Mouse (Mus musculus): Measurements from ENCODE around the gene B4galt5. TPM values are rescaled to one million over a fixed set of nuclear protein-coding genes. Genes with fewer than 3 reads are reported as not detected.

Gene B4galt5
- total and polyA plus RNA-seq, 3 experiments = 12.5 to 17.6 (median 13.5) TPM

- Histone ChIP-seq H3K36me3 (replicated peaks in 1 of 2; ENCODE audit: control insufficient read depth in 1 of 2, insufficient read depth in 1 of 2, low read length in 1 of 2) (no peaks in the 10 kb centered on the region), H3K4me1 (ENCODE audit: control insufficient read depth in 1 of 2, insufficient read depth in 2 of 2) (peaks cover 5 to 16% of the 10 kb centered on the region in 2 experiments; a peak in 3 of 4 replicates), H3K27me3 (replicated peaks) (peaks cover 11% of the 10 kb centered on the region), H3K27ac (ENCODE audit: insufficient read depth, low read depth) (no peak overlapping the region), H3K9me3 (replicated peaks; ENCODE audit: low read length) (no peaks in the 10 kb centered on the region), H3K4me2 (ENCODE audit: insufficient read depth, low read depth, poor library complexity, severe bottlenecking) (peak overlapping the region; percentile 0; the same call in 1 of the 2 replicates), H3K4me3 (replicated peaks in 1 of 3; ENCODE audit: low read depth in 2 of 3, low read length in 2 of 3, poor library complexity in 1 of 3) (no peak overlapping the region), H3K9ac (ENCODE audit: insufficient read depth, low read depth) (no peak overlapping the region), H3K79me2 (replicated peaks; ENCODE audit: control insufficient read depth, extremely low read depth, insufficient read depth, poor library complexity, severe bottlenecking) (no peaks in the 10 kb centered on the region)
- in situ Hi-C loops (cut with MboI; ENCODE audit: low pct_ligation_motif_present, low pct_unique_long_range_greater_than_20kb, low sequenced_read_pairs) = loop anchor here (25.0 kb wide), 1 partner anchor 131 kb away; the partner anchor contains the start of gene Slc9a8
- dilution Hi-C loops (cut with MboI; ENCODE audit: extremely low pct_ligation_motif_present, extremely low pct_unique_long_range_greater_than_20kb, low sequenced_read_pairs) = no loop called here
- no peak for TF ChIP-seq ZNF384 (IDR thresholded peaks at IDR 0.05; ENCODE audit: low read depth, low read length)
- TF ChIP-seq GABPA (IDR thresholded peaks at IDR 0.05; ENCODE audit: insufficient replicate concordance, low read depth, low read length) = no peak
- TF ChIP-seq PAX5 (IDR thresholded peaks at IDR 0.05; ENCODE audit: low read length) = no peak
- peak; percentile 11; the same call in 1 of the 2 replicates for TF ChIP-seq MAX (IDR thresholded peaks at IDR 0.05; ENCODE audit: low read length)
- no peak for TF ChIP-seq USF1 (IDR thresholded peaks at IDR 0.05; ENCODE audit: low read depth, low read length)
- no peak for TF ChIP-seq SMC3 (IDR thresholded peaks at IDR 0.05; ENCODE audit: low read depth, low read length)
- 0 out of 2 replicates have a peak, but pooled peaks have one; percentile 10 for TF ChIP-seq ELF1 (IDR thresholded peaks at IDR 0.05; ENCODE audit: low read depth, low read length)
- TF ChIP-seq NRF1 (IDR thresholded peaks at IDR 0.05; ENCODE audit: low read depth, low read length) = no peak
- TF ChIP-seq NELFE (IDR thresholded peaks at IDR 0.05; ENCODE audit: low read depth, low read length) = 0 out of 2 replicates have a peak, but pooled peaks have one; percentile 48
- no peak for DNase-seq (ENCODE audit: extremely low read depth)
These were observed 68.0 kb downstream of the B4galt5 start for GRCm38 (mm10) chr2:167280986-167281310.

DNA sequence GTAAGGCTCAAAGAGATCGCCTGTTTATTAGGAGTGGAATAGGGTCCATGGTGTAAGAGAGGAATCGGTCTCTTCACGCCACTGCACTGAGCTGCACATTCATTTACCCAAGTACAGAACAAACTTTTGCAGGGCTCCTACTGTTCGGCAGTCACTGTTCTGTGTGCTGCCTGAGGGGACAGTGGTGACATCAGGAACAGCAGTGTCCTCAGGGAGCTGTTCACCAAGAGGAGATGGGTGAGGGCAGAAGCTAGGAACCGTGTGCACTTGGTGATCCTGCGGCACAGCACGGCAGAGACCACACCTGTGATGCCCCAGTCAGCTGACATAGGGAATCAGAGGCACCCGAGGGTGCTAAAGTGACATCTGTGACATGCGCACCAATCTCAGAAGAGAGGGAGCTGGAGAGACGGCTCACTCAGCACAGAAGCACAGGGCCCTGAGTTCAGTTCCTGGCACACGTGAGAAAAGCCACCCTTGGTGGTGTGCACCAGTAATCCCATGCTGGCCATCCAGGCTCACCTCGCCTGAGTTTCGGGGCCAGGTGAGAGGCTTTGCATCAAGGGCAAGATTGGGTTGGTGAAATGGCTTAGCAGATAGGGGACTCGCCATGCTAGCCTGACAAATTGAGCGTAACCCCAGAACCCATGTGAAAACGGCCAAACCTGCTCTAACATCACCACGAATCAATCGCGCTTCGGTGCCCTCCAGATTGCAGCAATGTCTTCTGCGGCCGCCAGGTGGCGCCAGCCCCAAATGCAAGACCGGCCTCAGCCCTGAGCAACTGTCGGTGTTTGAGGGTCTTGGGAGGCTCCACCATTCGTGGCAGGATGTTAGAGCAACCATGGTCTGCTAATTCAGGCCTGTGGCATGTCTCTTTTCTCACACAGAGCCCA is 68.6 kb downstream of the B4galt5 start:
- Histone ChIP-seq H3K27me3 (replicated peaks) (peaks cover 11% of the 10 kb centered on the region), H3K4me2 (ENCODE audit: insufficient read depth, low read depth, poor library complexity, severe bottlenecking) (peak overlapping the region; percentile 1; the same call in 1 of the 2 replicates)
- dilution Hi-C loops (cut with MboI; ENCODE audit: extremely low pct_ligation_motif_present, extremely low pct_unique_long_range_greater_than_20kb, low sequenced_read_pairs) = no loop called here

More for the DNA sequence above, 68.6 kb downstream of the B4galt5 start:
- no peaks in the 10 kb centered on the region for H3K79me2 ChIP-seq (replicated peaks; ENCODE audit: control insufficient read depth, extremely low read depth, insufficient read depth, poor library complexity, severe bottlenecking)
- no peak overlapping the region for H3K9ac ChIP-seq (ENCODE audit: insufficient read depth, low read depth)
- in situ Hi-C loops (cut with MboI; ENCODE audit: low pct_ligation_motif_present, low pct_unique_long_range_greater_than_20kb, low sequenced_read_pairs) = loop anchor here (25.0 kb wide), 1 partner anchor 132 kb away; the partner anchor contains the start of gene Slc9a8
- no peaks in the 10 kb centered on the region for H3K36me3 ChIP-seq (replicated peaks in 1 of 2; ENCODE audit: control insufficient read depth in 1 of 2, insufficient read depth in 1 of 2, low read length in 1 of 2)
- peaks cover 5 to 16% of the 10 kb centered on the region in 2 experiments; a peak in 3 of 4 replicates for H3K4me1 ChIP-seq (ENCODE audit: control insufficient read depth in 1 of 2, insufficient read depth in 2 of 2)
- H3K9me3 ChIP-seq (replicated peaks; ENCODE audit: low read length) = no peaks in the 10 kb centered on the region
- H3K27ac ChIP-seq (ENCODE audit: insufficient read depth, low read depth) = no peak overlapping the region
- H3K4me3 ChIP-seq (replicated peaks in 1 of 3; ENCODE audit: low read depth in 2 of 3, low read length in 2 of 3, poor library complexity in 1 of 3) = no peak overlapping the region
- peak; percentile 60 for DNase-seq (ENCODE audit: extremely low read depth)
- TF ChIP-seq SMC3 (IDR thresholded peaks at IDR 0.05; ENCODE audit: low read depth, low read length) (peak; percentile 98), USF1 (IDR thresholded peaks at IDR 0.05; ENCODE audit: low read depth, low read length) (no peak), GABPA (IDR thresholded peaks at IDR 0.05; ENCODE audit: insufficient replicate concordance, low read depth, low read length) (no peak), HCFC1 (IDR thresholded peaks at IDR 0.05; ENCODE audit: low read depth, low read length) (no peak), CTCF (conservative IDR thresholded peaks at IDR 0.05 in 1 of 2, IDR thresholded peaks at IDR 0.05 in 1 of 2; ENCODE audit: low read depth in 2 of 2, low read length in 2 of 2) (peak; percentile 86 to 95), EP300 (IDR thresholded peaks at IDR 0.05; ENCODE audit: low read length) (no peak), RAD21 (IDR thresholded peaks at IDR 0.05; ENCODE audit: low read depth, low read length) (peak; percentile 96), NRF1 (IDR thresholded peaks at IDR 0.05; ENCODE audit: low read depth, low read length) (0 out of 2 replicates have a peak, but pooled peaks have one; percentile 3), MAZ (IDR thresholded peaks at IDR 0.05; ENCODE audit: low read depth, low read length) (no peak), ZC3H11A (IDR thresholded peaks at IDR 0.05; ENCODE audit: low read depth, low read length) (peak; percentile 91), TCF12 (IDR thresholded peaks at IDR 0.05; ENCODE audit: low read depth, low read length) (no peak)
